Mouse (Mus musculus) spleen, adult 2 months (tissue): ENCODE data around the gene Plin2.

Source experiments
- CTCF ChIP-seq: fragments of 200-500 bp; IDR thresholded peaks from 2 replicates; pipeline ENCODE4 v1.5.1; 2011; ENCODE audit warnings: mild to moderate bottlenecking, inconsistent platforms; ENCODE audit not compliant: insufficient read depth, insufficient read length, insufficient replicate concordance; ENCODE audit errors: extremely low read depth
- POLR2A ChIP-seq: fragments of 200-500 bp; IDR thresholded peaks from 2 replicates; pipeline ENCODE4 v1.6.1; 2011; ENCODE audit warnings: low read depth, low read length, inconsistent platforms

DNA sequence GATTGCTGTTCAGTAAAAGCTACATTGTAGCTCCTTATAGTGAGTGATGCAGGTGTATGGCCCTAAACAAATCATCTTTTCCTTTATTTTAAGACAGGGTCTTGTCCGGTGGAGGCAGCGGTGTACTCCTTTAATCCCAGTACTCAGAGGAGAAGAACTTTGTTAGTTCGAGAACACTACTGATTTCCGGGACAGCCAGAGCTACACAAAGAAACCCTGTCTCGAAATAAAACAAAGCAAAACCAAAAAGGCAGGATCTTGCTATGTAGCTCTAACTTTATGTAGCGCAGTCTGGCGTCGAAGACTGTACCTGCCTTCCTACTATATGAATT, 57.6 kb downstream of the Plin2 start:
- TF ChIP-seq CTCF (no peak), POLR2A (0 out of 2 replicates have a peak, but pooled peaks have one; percentile 9)
